Mouse (Mus musculus) lung, postnatal 0 days (tissue): ENCODE data around the gene Hipk2.

Experiments
- CTCF ChIP-seq: IDR thresholded peaks from 2 replicates; pipeline ENCODE4 v1.5.1; 2016; ENCODE audit warnings: antibody characterized with exemption, mild to moderate bottlenecking
- EP300 ChIP-seq: IDR thresholded peaks from 2 replicates; pipeline ENCODE4 v1.6.1; 2016; ENCODE audit warnings: antibody characterized with exemption, mild to moderate bottlenecking, control low read depth

GRCm38 (mm10) chr6:38893615-38894014 lies 17.6 kb upstream of the Hipk2 start:
- no peak for TF ChIP-seq CTCF
- TF ChIP-seq EP300 = no peak
